Mouse (Mus musculus): ENCODE measurements around the gene Sox5.

Sox5 gene

DNA sequence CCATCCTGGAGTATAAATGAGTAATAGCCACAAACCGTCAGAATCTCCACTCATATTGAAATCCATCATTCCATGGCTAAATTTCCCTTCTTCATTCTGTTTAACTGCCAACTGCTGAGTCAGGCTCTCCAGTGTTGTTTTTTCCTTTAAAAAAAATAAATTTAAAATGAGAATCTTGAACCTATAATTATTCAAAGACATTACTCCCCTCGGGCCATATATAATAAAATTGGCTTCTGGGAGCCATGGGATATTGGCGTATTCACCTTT, 937.1 kb downstream of the Sox5 start:
- no peak for DNase-seq (ENCODE audit: low spot score)

DNA sequence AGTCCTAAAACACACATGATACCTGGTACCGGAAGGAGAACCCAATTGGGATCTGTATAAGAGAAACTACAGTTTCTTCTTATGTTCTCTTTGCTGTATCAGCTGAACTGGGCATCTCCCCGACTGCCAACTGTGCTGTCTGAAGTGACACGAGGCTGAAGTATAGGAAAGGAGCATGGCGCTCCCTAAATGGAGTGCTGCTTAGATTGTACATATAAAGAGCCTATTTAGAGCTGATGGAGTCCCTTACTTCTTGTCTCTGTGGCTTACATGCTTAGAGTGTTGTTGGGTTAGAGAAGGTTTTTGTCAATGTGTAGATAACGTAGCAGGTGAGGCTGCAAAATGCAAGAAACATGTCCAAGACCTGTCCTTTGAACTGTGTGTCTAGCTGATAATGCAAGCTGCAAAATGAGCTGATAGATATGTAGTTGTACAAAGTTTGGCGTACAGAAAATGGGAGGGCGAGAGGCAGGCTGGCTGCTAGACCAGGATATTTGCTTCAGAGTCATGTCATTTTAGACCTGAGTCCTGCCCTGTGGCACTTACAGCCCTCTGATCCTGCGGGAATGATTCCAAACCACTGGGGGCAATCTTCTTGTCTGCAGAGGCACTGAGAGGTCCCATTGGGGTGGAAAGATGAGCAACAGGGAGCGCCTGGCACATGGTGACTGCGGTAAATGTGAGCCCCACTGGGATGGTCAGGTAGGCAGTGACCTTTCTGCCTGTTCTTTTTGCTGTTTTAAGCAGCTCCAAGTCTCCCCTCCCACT, 937.7 kb downstream of the Sox5 start:
- DNase-seq (ENCODE audit: low spot score), result no peak

DNA sequence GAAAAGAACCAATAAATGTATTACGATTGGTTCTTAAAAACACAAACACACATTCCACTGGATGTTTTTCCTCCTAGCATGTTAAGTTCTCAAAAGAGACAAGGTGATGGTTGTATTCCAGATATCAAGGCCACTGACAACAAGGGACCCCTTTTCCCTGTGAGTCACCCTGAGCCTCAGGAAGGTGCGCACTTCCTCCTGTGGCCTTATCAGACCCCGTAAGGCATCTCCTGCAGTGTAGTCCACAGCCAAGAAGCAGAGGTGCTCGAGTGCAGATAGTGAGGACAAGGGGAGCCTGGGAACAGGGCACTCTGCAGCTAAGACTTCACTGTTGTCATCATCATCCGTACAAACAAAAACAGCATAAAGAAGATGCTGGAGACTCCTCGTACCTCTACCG, 939.8 kb downstream of the Sox5 start:
- no peak for DNase-seq (ENCODE audit: low spot score)

DNA sequence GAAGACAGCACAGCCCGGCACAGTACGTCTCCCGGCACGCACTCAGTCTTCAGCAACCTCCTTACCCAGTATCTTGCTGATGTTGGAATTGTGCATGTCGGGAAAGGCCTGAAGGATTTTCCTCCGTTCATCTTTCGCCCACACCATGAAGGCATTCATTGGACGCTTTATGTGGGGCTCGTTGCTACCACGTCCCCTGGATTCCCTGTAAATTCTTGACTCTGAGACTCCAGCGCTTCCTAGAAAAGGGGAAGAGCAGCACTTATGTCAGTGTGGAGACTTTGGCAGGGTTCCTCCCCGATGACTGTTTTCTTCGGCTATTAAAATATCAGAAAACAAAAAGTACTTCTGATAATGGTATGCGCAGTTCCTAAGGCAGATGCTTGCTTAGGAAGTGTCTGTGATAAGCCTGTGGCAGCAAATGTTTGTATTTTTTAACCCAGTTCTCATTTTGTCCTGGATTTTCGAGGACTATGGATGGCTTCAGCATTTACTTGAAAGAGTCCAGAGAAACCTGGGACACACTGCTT, 940.6 kb downstream of the Sox5 start:
- no peak for DNase-seq (ENCODE audit: low spot score)

DNA sequence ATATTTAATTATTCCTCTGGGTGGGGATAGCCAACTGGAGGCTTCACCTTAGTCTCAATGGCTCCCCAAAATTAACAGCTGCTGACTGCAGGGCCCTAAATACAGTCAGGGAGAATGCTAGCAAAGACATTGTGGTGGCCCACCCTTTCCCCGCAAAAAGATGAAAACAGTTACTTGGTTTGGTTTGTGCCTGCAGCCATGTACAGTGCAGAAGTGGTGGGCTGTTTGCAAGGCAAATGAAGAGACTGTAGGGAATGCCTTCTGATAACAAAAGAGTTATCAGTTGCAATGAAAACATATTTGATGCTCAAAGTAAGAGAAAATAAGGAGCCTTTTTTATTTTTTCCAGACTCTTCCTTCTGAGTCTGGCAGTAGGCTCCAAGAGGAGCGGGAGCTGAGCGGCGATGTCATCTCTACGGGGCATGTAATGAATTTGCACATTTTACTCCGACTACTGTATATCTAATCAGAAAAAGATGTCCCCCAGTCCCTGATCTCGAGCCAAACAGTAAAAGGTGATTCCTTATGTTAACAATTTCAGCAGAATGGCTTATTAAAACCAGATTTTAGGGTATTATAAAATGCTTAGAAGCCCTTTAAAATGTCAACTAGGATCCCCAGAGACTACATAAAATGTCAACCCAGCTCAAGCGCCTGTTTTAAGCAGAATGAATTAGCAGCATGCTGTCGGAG, 943.2 kb downstream of the Sox5 start:
- no peak for DNase-seq (ENCODE audit: low spot score)

DNA sequence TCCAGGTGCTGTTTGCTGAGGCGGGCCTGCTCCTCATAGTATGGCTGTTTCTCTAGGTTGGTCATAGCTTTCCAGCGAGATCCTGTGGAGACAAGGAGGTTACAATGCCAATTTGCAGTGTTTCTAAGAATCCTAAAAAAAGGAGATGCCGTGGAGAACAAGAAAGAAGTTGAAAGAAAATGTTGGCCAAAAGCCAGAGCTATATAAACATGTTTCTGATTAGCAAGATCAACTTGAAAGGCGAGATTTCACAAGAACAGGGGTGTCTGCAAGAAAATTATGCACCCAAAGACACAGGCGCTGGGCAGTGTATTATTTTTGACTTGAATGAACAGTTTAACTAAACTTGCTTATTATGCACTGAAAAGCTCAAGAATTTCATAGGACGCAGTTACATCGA, 946.4 kb downstream of the Sox5 start:
- DNase-seq (ENCODE audit: low spot score), result no peak

DNA sequence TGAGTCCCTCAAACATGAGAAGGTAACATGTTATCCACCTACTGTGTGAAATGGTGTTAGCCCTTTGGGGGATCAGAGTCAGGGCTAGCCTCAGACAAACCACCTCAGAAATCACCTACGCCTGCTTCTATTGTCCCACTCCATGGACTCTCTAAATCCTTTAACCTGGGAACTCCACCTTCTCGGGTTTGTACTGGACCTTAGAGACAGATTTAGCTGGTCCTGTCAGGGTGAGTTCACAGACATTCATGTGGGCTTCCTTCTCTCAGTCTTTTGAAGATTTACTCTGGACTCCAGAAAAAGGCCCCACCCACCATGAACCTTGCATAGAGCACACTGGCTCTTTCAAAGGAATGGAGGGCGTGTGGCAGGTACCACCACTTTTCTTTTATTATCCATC, 947.8 kb downstream of the Sox5 start:
- DNase-seq (ENCODE audit: low spot score), result no peak

DNA sequence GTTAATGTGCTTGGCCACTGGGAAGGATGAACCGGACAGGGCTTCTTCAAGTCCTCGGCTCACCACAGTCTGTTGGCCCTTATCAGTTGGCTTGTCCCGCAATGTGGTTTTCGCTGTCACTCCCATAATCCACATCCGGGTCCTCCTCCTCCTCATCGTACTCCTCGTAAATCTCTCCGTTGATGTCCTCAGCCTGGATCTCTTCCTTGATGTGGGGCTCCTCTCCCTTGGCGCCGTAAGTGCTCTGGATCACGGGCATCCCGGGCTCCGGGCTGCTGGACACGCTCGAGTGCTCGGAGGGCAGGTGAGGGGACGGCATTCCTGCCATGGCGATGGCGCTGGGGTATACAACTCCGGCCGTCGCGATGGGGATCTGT, 948.6 kb downstream of the Sox5 start:
- no peak for DNase-seq (ENCODE audit: low spot score)

DNA sequence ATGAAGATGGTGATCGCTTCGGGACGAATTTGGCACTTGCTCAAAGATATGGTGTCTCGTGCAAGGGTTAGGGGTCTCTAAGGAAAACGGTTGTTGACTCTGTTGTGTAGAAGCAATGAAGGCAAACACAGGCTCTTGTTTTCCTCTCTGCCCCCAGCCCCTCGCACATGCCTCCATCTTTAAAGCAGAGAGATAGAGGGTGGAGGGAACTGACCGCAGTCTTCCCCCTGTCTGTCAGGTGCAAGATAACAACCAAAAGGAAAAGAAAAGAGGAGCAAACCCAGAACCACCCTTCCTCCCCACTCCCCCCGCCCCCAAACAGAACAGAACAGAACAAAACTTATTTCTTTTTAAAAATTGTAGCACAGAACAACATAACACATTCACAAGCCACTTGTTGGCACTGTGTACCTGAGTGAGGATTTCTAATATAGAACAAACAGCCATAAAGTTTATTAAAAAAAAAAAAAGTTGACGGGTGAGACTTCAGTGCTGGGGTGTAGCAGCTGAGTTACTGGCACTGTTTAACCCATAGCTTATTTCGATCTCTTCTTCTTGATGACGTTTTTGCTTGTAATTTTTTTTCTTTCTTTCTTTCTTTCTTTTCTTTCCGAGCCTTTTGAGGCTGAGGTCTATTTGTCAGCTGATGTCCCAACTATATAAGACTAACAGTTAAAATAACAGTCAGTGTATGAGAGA, 949.1 kb downstream of the Sox5 start:
- no peak for DNase-seq (ENCODE audit: low spot score)

DNA sequence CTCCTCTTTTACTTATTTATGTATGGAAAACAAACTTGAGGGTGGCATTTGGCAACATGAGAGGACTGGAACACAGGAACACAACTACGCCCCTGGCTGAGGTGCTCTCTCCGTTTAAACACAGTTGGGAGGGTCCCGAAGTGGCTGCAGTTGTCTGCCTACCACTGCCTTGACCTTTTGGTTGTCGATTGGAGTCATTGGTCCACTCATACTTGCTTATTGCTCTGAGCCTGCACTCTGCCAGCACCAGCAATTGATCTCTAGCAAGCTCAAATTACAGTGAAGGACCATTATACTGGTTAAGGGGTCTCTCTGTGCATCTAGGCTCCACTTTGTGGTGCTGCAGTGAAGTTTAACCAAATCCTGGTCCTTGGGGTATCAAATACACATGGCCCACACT, 950.5 kb downstream of the Sox5 start:
- no peak for DNase-seq (ENCODE audit: low spot score)

DNA sequence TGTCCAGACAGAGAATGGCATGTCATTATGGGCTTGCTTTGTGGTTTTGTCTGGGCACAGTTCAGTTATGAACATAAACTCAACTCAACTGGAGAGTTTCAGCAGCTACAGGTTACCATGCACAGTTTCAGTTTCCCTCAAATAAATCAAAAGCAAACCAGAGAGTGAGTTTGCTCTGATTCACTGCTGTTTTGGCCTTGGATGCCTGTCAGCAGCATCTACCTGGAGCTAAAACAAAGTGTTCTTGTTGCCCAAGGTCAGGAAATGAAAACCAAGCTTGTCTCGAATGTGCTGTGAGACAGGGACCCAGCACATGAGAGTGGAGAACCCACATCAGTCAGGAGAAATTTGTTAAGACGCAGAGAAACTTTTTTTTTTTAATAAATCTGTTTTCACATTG, 951.6 kb downstream of the Sox5 start:
- no peak for DNase-seq (ENCODE audit: low spot score)

DNA sequence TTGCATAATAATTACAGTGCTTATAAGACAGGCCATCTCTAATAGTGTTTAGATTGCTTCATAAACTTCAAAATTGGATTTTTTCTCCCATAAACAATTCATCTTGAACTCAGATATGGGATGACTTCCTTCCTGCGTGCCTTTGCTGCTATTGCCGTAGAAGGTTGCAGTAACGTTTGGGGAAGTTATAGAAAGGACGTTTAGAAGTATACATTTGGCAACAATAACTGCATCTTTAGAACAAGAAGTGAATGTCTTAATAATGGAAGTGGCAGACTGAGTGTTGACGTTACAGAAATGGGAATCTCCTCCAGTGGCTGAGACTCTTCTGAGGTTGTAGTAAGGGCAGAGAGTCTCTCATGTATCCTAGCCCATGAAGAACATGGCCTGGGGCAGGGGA, 955.0 kb downstream of the Sox5 start:
- DNase-seq (ENCODE audit: low spot score), result no peak

DNA sequence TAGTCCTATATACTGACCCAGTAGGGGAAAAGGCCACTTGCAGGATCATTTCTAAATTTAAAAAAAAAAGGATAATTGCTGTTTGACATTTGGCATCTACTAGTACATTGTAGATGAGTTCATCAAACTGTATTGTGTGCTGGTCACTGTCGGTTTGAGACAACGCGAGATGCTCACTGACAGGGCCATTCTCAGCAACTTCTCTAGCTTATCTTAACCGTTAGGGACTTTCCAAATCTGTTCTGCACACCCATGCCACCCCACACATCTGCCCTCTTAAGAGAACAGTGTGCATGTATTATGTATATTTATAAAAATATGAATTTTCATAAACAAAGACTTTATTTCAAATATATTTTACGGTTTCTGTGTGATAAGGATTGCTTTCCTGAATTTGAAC, 955.8 kb downstream of the Sox5 start:
- DNase-seq (ENCODE audit: low spot score), result no peak

DNA sequence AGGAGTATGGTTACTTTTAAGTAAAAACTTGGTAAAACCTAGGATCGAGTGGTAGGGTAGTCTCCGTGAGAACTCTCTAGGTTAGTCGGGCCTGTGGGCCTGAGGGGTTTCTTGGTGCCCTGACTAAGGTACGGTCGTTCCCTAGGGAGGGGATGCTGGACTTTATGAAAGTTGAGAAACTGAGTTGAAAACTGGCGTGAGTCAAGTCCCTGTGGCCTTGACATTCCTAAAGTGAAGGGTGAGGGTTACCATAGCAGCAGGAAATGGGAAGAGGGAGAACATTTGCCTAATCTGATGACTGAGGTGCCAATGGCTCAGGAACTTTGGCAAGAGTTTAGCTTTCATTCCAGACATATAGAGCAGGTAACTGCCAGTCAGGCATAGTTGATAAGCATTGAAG, 956.7 kb downstream of the Sox5 start:
- DNase-seq (ENCODE audit: low spot score), result no peak

DNA sequence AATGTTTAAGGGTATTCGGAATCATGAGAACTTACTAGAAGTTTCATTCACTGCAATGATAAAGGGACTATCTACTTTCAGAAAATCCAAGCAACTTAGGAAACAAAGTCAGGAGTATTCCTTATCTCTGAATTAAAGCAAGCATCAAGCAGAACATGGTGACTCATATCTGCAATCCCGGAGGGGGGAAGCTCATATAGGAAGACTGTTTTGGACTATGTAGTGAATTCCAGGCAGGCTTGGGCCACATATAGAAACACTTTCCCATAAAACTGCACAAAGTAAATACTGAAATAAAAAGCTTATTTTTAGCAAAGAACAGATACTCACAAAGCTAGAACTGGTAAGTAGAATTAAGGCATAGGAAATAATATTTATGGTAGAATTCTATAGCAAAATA, 993.3 kb downstream of the Sox5 start:
- no peak for DNase-seq (ENCODE audit: low spot score)

DNA sequence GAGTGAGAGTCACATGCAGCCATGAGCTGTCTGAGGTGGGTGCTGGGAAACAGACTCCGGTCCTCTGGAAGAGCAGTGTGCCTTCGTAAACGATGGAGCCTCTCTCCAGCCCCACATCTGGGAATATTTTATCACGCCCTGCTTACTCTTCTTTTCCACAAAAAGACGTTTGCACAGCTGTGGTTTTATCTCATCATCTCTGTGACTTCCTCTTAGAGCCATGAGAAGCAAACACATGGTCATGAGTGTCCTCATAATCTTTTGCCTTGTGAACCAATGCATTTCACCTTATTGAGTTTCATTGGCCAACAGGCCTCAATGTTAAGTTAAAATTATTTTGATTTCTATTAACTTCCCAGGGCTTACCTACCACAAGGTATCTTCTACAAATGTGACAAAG, 994.4 kb downstream of the Sox5 start:
- no peak for DNase-seq (ENCODE audit: low spot score)

DNA sequence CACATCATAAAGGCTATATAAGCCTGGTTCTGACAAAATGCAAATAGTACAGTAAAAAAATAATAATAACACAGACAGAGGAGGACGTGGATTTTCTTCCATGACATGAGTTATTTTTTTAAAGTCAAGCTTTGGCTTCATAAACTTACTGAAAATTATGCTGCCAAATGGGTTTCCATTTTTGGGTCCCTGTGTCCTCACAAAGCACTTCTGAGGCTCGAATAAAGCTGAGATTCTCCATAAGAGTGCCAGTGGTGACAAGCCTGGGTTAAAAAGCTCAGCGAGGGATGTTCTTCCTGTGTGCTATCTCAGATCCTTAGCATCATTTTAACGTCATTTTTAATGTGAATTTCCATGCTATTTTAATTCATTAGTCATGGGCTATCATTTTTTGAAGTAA, 996.1 kb downstream of the Sox5 start:
- DNase-seq (ENCODE audit: low spot score), result no peak
